Mouse (Mus musculus): ENCODE measurements around the gene Epha4.

Gene Epha4

GRCm38 (mm10) chr1:77391590-77391989 is 123.3 kb downstream of the Epha4 start:
- DNase-seq, result no peak

GRCm38 (mm10) chr1:77389069-77389468 is 125.8 kb downstream of the Epha4 start:
- DNase-seq, result no peak

- no peak for DNase-seq
These were observed 126.3 kb downstream of the Epha4 start for GRCm38 (mm10) chr1:77388556-77388955.

- no peak for DNase-seq
These were observed 129.3 kb downstream of the Epha4 start for GRCm38 (mm10) chr1:77385613-77386012.

GRCm38 (mm10) chr1:77383466-77383865 is 131.4 kb downstream of the Epha4 start:
- no peak for DNase-seq

- DNase-seq, result no peak
These were observed 137.3 kb downstream of the Epha4 start for GRCm38 (mm10) chr1:77377550-77377980.

DNA sequence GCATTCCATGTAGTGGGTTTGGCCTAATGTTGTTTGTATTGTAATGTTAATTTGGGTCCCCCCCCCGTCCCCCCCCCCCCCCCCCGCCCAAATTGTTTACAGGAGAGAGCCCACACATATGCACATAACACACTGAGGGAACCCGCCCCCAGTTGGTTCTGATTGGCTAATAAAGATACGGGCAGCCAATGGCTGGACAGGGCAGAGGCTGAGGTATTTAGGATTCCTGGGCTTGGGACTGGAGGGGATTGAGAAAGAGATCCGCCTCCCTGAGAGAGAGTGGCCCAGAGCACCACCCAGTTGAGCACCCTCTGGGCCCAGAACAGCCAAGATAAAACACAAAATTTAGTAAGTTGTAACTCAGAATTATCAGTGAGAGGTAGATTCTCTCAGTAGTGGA is 140.8 kb downstream of the Epha4 start:
- no peak for DNase-seq

GRCm38 (mm10) chr1:77370921-77371320 is 144.0 kb downstream of the Epha4 start:
- peak; percentile 23 for DNase-seq

DNA sequence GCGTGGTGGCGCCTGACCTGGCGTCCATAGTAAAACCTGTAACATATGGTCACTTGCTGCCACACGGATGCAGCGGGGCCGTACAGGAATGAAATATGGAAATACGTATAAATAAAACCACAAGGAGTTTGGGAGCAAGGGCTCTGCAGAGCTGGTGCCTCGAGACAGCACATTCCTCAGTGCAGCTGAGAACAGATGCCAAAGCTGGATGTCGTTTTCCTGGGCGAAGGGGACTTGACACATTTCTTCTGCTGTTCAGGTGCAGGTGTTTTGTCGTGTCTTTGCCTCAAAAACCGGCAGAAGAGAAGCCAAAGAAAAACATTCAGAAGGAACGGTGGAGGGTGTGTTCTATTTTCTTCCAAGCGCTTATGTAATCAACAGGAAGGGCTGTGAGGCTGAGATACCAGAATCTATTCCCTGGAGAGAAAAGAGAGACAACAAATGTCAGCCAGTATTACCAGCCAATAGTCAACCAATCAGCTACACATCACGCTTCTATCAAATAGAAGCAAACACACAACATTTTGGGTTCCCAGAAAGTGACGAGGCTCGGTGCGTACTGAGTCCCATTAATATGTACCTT is 145.5 kb downstream of the Epha4 start:
- no peak for DNase-seq

DNA sequence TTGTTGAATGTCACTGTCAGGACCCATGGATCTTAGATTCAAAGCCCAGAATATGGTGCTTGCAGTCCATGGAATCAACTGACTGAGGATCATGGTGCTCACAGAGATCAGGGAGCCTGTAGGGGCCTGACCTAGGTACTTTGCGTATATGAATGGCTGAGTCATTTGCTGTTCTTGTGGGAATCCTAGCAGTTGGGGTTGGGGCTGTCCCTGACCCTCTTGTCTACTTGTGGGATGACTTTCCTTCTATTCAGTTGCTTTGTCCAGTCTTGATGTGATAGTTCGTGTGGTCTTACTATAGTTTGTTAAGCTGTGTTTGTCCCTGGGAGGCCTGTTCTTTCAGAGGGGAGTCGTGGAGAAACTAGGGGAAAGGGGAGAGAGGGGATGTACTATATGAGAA is 149.0 kb downstream of the Epha4 start:
- no peak for DNase-seq

GRCm38 (mm10) chr1:77364596-77364995 is 150.3 kb downstream of the Epha4 start:
- no peak for DNase-seq

- DNase-seq, result no peak
These were observed 151.0 kb downstream of the Epha4 start for GRCm38 (mm10) chr1:77363848-77364247.

DNA sequence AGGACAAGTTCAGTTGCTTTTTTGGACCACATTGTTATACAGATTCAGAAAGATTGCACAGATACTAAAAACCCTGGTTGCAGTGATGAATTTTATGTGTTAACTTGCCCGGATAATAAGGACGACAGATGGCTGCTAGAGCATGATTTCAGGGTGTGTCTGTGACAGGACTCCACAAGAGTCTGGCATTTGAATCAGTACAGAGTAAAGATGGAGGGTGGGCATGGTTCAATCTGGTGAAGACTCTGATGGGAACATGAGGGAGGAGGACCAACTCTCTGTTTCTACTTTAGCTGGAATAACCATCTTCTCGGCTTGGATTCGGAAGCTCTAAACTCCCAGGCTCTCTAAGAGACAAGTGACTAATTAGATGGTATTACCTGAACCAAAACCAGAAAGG is 168.4 kb downstream of the Epha4 start:
- no peak for DNase-seq

DNA sequence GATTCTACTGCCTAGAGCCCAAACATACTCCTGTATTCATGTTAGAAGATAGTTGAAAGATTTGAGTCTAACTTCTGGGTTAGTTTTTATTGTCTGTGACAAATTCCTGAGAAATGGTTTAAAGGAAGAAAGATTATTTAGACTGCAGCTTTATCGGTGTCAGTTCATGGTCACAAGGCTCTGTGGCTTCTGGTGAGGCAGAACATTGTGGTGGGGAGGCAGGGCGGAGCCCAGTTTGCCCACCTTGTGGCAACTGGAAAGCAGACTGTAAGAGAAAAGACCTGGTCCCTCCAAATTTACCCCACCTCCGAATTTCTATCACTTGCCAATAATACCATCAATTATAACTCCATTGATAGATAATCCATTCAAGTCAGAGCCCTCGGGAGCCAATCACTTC is 171.1 kb downstream of the Epha4 start:
- no peak for DNase-seq

DNA sequence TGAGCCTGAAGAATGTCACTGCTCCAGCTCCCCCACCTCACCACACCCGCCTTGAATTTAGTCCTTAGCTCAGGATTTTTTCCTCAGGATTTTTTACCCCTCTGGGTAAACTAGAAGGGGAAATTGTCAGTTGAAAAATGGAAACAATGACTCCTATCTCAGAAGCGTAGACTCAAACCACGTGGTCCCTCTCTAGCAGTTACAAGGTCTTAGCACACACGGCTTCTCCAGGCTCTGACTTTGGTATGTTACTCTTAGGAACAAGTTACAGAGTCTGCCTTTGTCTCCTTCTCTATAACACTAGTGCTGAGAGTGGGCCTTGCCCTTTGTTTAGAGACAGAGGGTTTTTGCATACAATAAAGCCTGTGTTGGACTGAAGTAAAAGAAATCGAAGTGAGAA is 175.2 kb downstream of the Epha4 start:
- DNase-seq, result no peak

GRCm38 (mm10) chr1:77338346-77338745 is 176.5 kb downstream of the Epha4 start:
- no peak for DNase-seq

- no peak for DNase-seq
These were observed 178.0 kb downstream of the Epha4 start for GRCm38 (mm10) chr1:77336937-77337336.

GRCm38 (mm10) chr1:77318597-77319127 is 196.2 kb downstream of the Epha4 start:
- peak; percentile 11 for DNase-seq
